9 mouse cellular contexts compared by ENCODE assay signal in genomic region chr11:64437721-64438120, GRCm38 (mm10). TPM values are rescaled to one million over a fixed set of nuclear protein-coding genes. Genes with fewer than 3 reads are reported as not detected.
DNase-seq lines count a peak whose midpoint lies in the region; ATAC-seq and TF ChIP-seq lines count a peak whose summit lies in the region.
"Had no signal": no experiment of that assay in that cellular context is flagged by ENCODE, and none has a peak within 500 bp of the region (broad histone marks: within the 10 kb centered on the region; RNA-seq: fewer than 3 reads in every experiment).

No protein-coding gene starts in this region.

- WGBS in liver, embryonic 13.5 days (ENCODE audit: insufficient replicate concordance): 67% methylated on average over 3 of the region's 3 CpGs
- WGBS in embryonic facial prominence, embryonic 15.5 days: 60% methylated on average over 3 of the region's 3 CpGs
- 26% methylated on average over 3 of the region's 3 CpGs for WGBS in limb, embryonic 13.5 days
- WGBS in stomach, embryonic 16.5 days: 74% methylated on average over 3 of the region's 3 CpGs
- WGBS in lung, postnatal 0 days: 96% methylated on average over 3 of the region's 3 CpGs

- H3K9ac ChIP-seq in liver, embryonic 13.5 days: no peak overlapping the region
- no peak overlapping the region for H3K9ac ChIP-seq in embryonic facial prominence, embryonic 15.5 days
- no peak overlapping the region for H3K9ac ChIP-seq in limb, embryonic 13.5 days
- H3K9ac ChIP-seq in stomach, embryonic 16.5 days (ENCODE audit: low read length): no peak overlapping the region
- H3K9ac ChIP-seq in lung, postnatal 0 days (replicated peaks; ENCODE audit: low read depth): no peak overlapping the region

- no peak for ATAC-seq in liver, embryonic 13.5 days (ENCODE audit: low read depth)
- ATAC-seq in embryonic facial prominence, embryonic 15.5 days (ENCODE audit: insufficient number of reproducible peaks, low FRiP score, low TSS enrichment, low read depth): no peak
- no peak for ATAC-seq in limb, embryonic 13.5 days (ENCODE audit: low FRiP score, low read depth)
- no peak for ATAC-seq in stomach, embryonic 16.5 days (ENCODE audit: insufficient read depth, low FRiP score)
- ATAC-seq in lung, postnatal 0 days: no peak

- peaks cover 45% of the 10 kb centered on the region for H3K27me3 ChIP-seq in liver, embryonic 13.5 days
- peaks cover 15% of the 10 kb centered on the region for H3K27me3 ChIP-seq in embryonic facial prominence, embryonic 15.5 days
- peaks cover 14% of the 10 kb centered on the region for H3K27me3 ChIP-seq in limb, embryonic 13.5 days
- peaks cover 4% of the 10 kb centered on the region for H3K27me3 ChIP-seq in stomach, embryonic 16.5 days (ENCODE audit: control insufficient read depth, insufficient read depth, low read length)
- peaks cover 22% of the 10 kb centered on the region for H3K27me3 ChIP-seq in lung, postnatal 0 days (replicated peaks; ENCODE audit: insufficient read depth, low read length)

- H3K36me3 ChIP-seq in liver, embryonic 13.5 days: no peaks in the 10 kb centered on the region
- no peaks in the 10 kb centered on the region for H3K36me3 ChIP-seq in embryonic facial prominence, embryonic 15.5 days
- H3K36me3 ChIP-seq in limb, embryonic 13.5 days: no peaks in the 10 kb centered on the region
- H3K36me3 ChIP-seq in stomach, embryonic 16.5 days (ENCODE audit: control insufficient read depth, insufficient read depth, low read length): no peaks in the 10 kb centered on the region
- no peaks in the 10 kb centered on the region for H3K36me3 ChIP-seq in lung, postnatal 0 days (ENCODE audit: insufficient read depth, low read length)

- no peak overlapping the region for H3K27ac ChIP-seq in liver, embryonic 13.5 days
- no peak overlapping the region for H3K27ac ChIP-seq in embryonic facial prominence, embryonic 15.5 days (replicated peaks)
- H3K27ac ChIP-seq in limb, embryonic 13.5 days: peak overlapping the region; percentile 29; the same call in 1 of the 2 replicates
- no peak overlapping the region for H3K27ac ChIP-seq in stomach, embryonic 16.5 days (ENCODE audit: low read length)
- no peak overlapping the region for H3K27ac ChIP-seq in lung, postnatal 0 days (ENCODE audit: low read length)

- no peak for DNase-seq in liver, embryonic 13.5 days
- no peak for DNase-seq in liver
- DNase-seq in lung, postnatal 0 days (ENCODE audit: low spot score): no peak
- no peak for DNase-seq in cerebellum, adult 18-20 months
- DNase-seq: kidney, postnatal 25 days; right cerebral cortex, postnatal 25 days had no signal

- TF ChIP-seq CTCF in lung, postnatal 0 days (IDR thresholded peaks at IDR 0.05): no peak

- H3K9me3 ChIP-seq in liver, embryonic 13.5 days (replicated peaks): no peaks in the 10 kb centered on the region
- no peaks in the 10 kb centered on the region for H3K9me3 ChIP-seq in embryonic facial prominence, embryonic 15.5 days (replicated peaks)
- no peaks in the 10 kb centered on the region for H3K9me3 ChIP-seq in limb, embryonic 13.5 days
- no peaks in the 10 kb centered on the region for H3K9me3 ChIP-seq in stomach, embryonic 16.5 days (replicated peaks; ENCODE audit: control insufficient read depth, low read length)
- no peaks in the 10 kb centered on the region for H3K9me3 ChIP-seq in lung, postnatal 0 days (ENCODE audit: low read length)

- 0 out of 2 replicates have a peak overlapping the region, but pooled peaks have one; percentile 1 for H3K4me2 ChIP-seq in liver, embryonic 13.5 days
- peak overlapping the region; percentile 8; the same call in 1 of the 2 replicates for H3K4me2 ChIP-seq in embryonic facial prominence, embryonic 15.5 days (replicated peaks)
- H3K4me2 ChIP-seq in limb, embryonic 13.5 days (replicated peaks): peak overlapping the region; percentile 98
- H3K4me2 ChIP-seq in stomach, embryonic 16.5 days (ENCODE audit: low read depth, low read length): peak overlapping the region; percentile 35
- no peak overlapping the region for H3K4me2 ChIP-seq in lung, postnatal 0 days (replicated peaks; ENCODE audit: low read depth, low read length)

- no peak for TF ChIP-seq EP300 in lung, postnatal 0 days (IDR thresholded peaks at IDR 0.05)

- H3K4me3 ChIP-seq in liver, embryonic 13.5 days (replicated peaks): no peak overlapping the region
- peak overlapping the region; percentile 14; the same call in 1 of the 2 replicates for H3K4me3 ChIP-seq in embryonic facial prominence, embryonic 15.5 days (replicated peaks)
- H3K4me3 ChIP-seq in limb, embryonic 13.5 days: peak overlapping the region; percentile 73
- H3K4me3 ChIP-seq in stomach, embryonic 16.5 days (replicated peaks; ENCODE audit: low read length): peak overlapping the region; percentile 22; the same call in 1 of the 2 replicates
- H3K4me3 ChIP-seq in lung, postnatal 0 days (ENCODE audit: low read depth, low read length): no peak overlapping the region

- H3K4me1 ChIP-seq in liver, embryonic 13.5 days (replicated peaks): peaks cover 14% of the 10 kb centered on the region
- H3K4me1 ChIP-seq in embryonic facial prominence, embryonic 15.5 days: peaks cover 22% of the 10 kb centered on the region
- peaks cover 33% of the 10 kb centered on the region for H3K4me1 ChIP-seq in limb, embryonic 13.5 days
- H3K4me1 ChIP-seq in stomach, embryonic 16.5 days (ENCODE audit: control insufficient read depth, insufficient read depth, low read length): peaks cover 7% of the 10 kb centered on the region
- H3K4me1 ChIP-seq in lung, postnatal 0 days (ENCODE audit: insufficient read depth, low read depth, low read length): peaks cover 18% of the 10 kb centered on the region

RNA-seq across cellular contexts. Expression of gene F930015N05Rik, which starts 1.3 kb away (rescaled TPM):
- polyA plus RNA-seq in liver, embryonic 13.5 days (2015; fragmentation: Nextera tagmentation; extraction: Ambion mirVana): 0.09 and 0.20 TPM in 2 replicates
- polyA plus RNA-seq in embryonic facial prominence, embryonic 15.5 days (2015; fragmentation: Nextera tagmentation; extraction: Ambion mirVana): 1.4 and 2.8 TPM in 2 replicates
- polyA plus RNA-seq in limb, embryonic 13.5 days (2015; fragmentation: Nextera tagmentation; extraction: Ambion mirVana): 1.4 and 1.9 TPM in 2 replicates
- 0.15 TPM in 1 of 2 replicates, not detected in the other for polyA plus RNA-seq in stomach, embryonic 16.5 days (2015; fragmentation: Nextera tagmentation; extraction: Ambion mirVana)
- not detected in 2 replicates for polyA plus RNA-seq in lung, postnatal 0 days (2015; fragmentation: Nextera tagmentation; extraction: Ambion mirVana)

RNA-seq across cellular contexts. Expression of gene Hs3st3a1, which starts 2.6 kb away (rescaled TPM):
- polyA plus RNA-seq in liver, embryonic 13.5 days (2015; fragmentation: Nextera tagmentation; extraction: Ambion mirVana): 0.14 and 0.17 TPM in 2 replicates
- polyA plus RNA-seq in embryonic facial prominence, embryonic 15.5 days (2015; fragmentation: Nextera tagmentation; extraction: Ambion mirVana): 1.7 and 1.9 TPM in 2 replicates
- 3.9 and 4.0 TPM in 2 replicates for polyA plus RNA-seq in limb, embryonic 13.5 days (2015; fragmentation: Nextera tagmentation; extraction: Ambion mirVana)
- polyA plus RNA-seq in stomach, embryonic 16.5 days (2015; fragmentation: Nextera tagmentation; extraction: Ambion mirVana): 0.97 and 1.1 TPM in 2 replicates
- polyA plus RNA-seq in lung, postnatal 0 days (2015; fragmentation: Nextera tagmentation; extraction: Ambion mirVana): 0.25 and 0.26 TPM in 2 replicates

Comparison
In these comparisons a context has a peak if more than half of its experiments do, and no peak if none do; other contexts are left out.
1. H3K4me3 ChIP-seq: peak in embryonic facial prominence, embryonic 15.5 days (single experiment), limb, embryonic 13.5 days (single experiment) and stomach, embryonic 16.5 days (single experiment); none in liver, embryonic 13.5 days (single experiment) and lung, postnatal 0 days (single experiment).